Mouse (Mus musculus): ENCODE measurements around the gene Slc2a1.

GRCm38 (mm10) chr4:119165916-119166315 lies 57.4 kb downstream of the Slc2a1 start:
- TF ChIP-seq CTCF (IDR thresholded peaks at IDR 0.05; ENCODE audit: borderline replicate concordance, insufficient read depth, low read depth, low read length) (no peak), POLR2A (IDR thresholded peaks at IDR 0.05; ENCODE audit: borderline replicate concordance, insufficient read depth, low read length) (no peak)
